Mouse (Mus musculus) heart, embryonic 12.5 days (tissue): ENCODE results near the gene Fcamr. TPM values are rescaled to one million over a fixed set of nuclear protein-coding genes. Genes with fewer than 3 reads are reported as not detected.

Source experiments
- ATAC-seq: fragments of 200-750 bp; cut with Nextera tagmentation; 2 replicates; pipeline ENCODE4 v1.8.0; 2017; ENCODE audit warnings: moderate TSS enrichment, moderate library complexity; ENCODE audit not compliant: insufficient number of reproducible peaks, low FRiP score
- H3K27ac ChIP-seq: fragments of 300-500 bp; sonication (generic); 2 replicates; pipeline ENCODE4 v1.5.1; 2016; ENCODE audit warnings: mild to moderate bottlenecking, moderate library complexity; ENCODE audit not compliant: poor library complexity, severe bottlenecking
- H3K27me3 ChIP-seq: fragments of 300-500 bp; sonication (generic); replicated peaks from 2 replicates; pipeline ENCODE4 v1.6.1; 2016; ENCODE audit warnings: mild to moderate bottlenecking, moderate library complexity
- H3K36me3 ChIP-seq: fragments of 300-500 bp; sonication (generic); 2 replicates; pipeline ENCODE4 v1.6.1; 2016; ENCODE audit warnings: mild to moderate bottlenecking, moderate library complexity
- H3K4me1 ChIP-seq: fragments of 300-500 bp; sonication (generic); replicated peaks from 2 replicates; pipeline ENCODE4 v1.6.1; 2016; ENCODE audit warnings: mild to moderate bottlenecking
- H3K4me2 ChIP-seq: fragments of 300-500 bp; sonication (generic); 2 replicates; pipeline ENCODE4 v1.6.1; 2016; ENCODE audit warnings: mild to moderate bottlenecking, moderate library complexity
- H3K4me3 ChIP-seq: fragments of 300-500 bp; sonication (generic); 2 replicates; pipeline ENCODE4 v1.5.1; 2016; ENCODE audit warnings: mild to moderate bottlenecking
- H3K9ac ChIP-seq: fragments of 300-500 bp; sonication (generic); 2 replicates; pipeline ENCODE4 v1.6.1; 2016; ENCODE audit warnings: mild to moderate bottlenecking, moderate library complexity
- H3K9me3 ChIP-seq: fragments of 300-500 bp; sonication (generic); replicated peaks from 2 replicates; pipeline ENCODE4 v1.6.1; 2016; ENCODE audit warnings: mild to moderate bottlenecking, moderate library complexity
- WGBS: fragments of 180-500 bp; shearing (Covaris S2); methylation state at CpG from one replicate; pipeline ENCODE4 v1.1.7; 2016; 5-methylcytosine and 5-hydroxymethylcytosine counted together
- polyA plus RNA-seq: library from polyadenylated mRNA; unstranded; fragments of >200 nt; fragmentation: Nextera tagmentation; extraction: Ambion mirVana; gene quantifications from 2 replicates; pipeline ENCODE4 v1.2.1, GENCODE M21; 2016

Fcamr gene
- polyA plus RNA-seq, 1 experiment from 2014 or later, result 0.15 TPM

- Histone ChIP-seq H3K9me3 (no peaks in the 10 kb centered on the region), H3K27ac (no peak overlapping the region), H3K4me3 (no peak overlapping the region), H3K4me2 (no peak overlapping the region), H3K9ac (no peak overlapping the region), H3K4me1 (0 out of 2 replicates have a peak, but pooled peaks cover 1% of the 10 kb centered on the region), H3K36me3 (no peaks in the 10 kb centered on the region), H3K27me3 (no peaks in the 10 kb centered on the region)
- ATAC-seq, result no peak
- WGBS, result 79% methylated on average over 2 of the region's 2 CpGs
Observed at GRCm38 (mm10) chr1:130855723-130856122, 55.0 kb downstream of the Fcamr start.

- H3K9me3 ChIP-seq, result no peaks in the 10 kb centered on the region
- H3K4me3 ChIP-seq, result no peak overlapping the region
- no peak overlapping the region for H3K27ac ChIP-seq
- no peak for ATAC-seq
- H3K27me3 ChIP-seq, result no peaks in the 10 kb centered on the region
- H3K4me1 ChIP-seq, result no peaks in the 10 kb centered on the region
- H3K4me2 ChIP-seq, result no peak overlapping the region
- 80% methylated on average over 4 of the region's 4 CpGs for WGBS
- H3K36me3 ChIP-seq, result no peaks in the 10 kb centered on the region
- H3K9ac ChIP-seq, result no peak overlapping the region
Observed at GRCm38 (mm10) chr1:130857456-130857855, 56.8 kb downstream of the Fcamr start.

DNA sequence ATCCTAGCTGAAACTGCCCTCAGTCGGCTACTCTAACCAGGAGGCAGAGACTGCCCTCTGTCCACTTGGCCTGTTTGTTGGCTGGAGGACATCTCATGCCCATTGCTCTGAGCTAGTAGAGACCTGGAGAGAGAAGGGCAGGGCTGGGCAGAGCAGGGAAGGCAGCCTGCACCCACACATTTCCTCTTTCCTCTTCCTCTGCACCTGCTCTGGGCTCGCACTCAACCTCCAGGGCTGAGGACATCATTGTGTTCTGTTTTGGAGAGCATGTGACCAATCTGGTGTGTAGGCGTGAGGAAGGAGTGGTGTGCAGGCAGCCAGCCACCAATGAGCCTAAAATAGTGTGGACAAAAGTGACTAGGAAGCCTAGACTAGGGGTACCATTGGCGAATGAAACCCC is 63.5 kb downstream of the Fcamr start:
- Histone ChIP-seq H3K4me1 (no peaks in the 10 kb centered on the region), H3K9ac (no peak overlapping the region), H3K27me3 (no peaks in the 10 kb centered on the region), H3K4me3 (no peak overlapping the region), H3K4me2 (no peak overlapping the region), H3K9me3 (no peaks in the 10 kb centered on the region), H3K27ac (no peak overlapping the region), H3K36me3 (no peaks in the 10 kb centered on the region)
- ATAC-seq, result no peak
- 74% methylated on average over 4 of the region's 4 CpGs for WGBS

Other genes starting within 250 kb of the Fcamr start
- not detected in 2 replicates for gene Zp3r, start 171.3 kb upstream of the Fcamr start, polyA plus RNA-seq
- gene C4bp, start 139.3 kb upstream of the Fcamr start, polyA plus RNA-seq, result not detected in 2 replicates
- gene Gm29427, start 85.1 kb upstream of the Fcamr start, polyA plus RNA-seq, result not detected in 2 replicates
- gene Yod1, start 83.6 kb upstream of the Fcamr start, polyA plus RNA-seq, result 8.8 and 9.9 TPM in 2 replicates
- gene Pfkfb2, start 71.6 kb upstream of the Fcamr start, polyA plus RNA-seq, result 8.4 and 9.0 TPM in 2 replicates
- 0.68 and 0.82 TPM in 2 replicates for gene AA986860, start 68.9 kb upstream of the Fcamr start, polyA plus RNA-seq
- not detected in 2 replicates for gene Pigr, start 25.8 kb downstream of the Fcamr start, polyA plus RNA-seq
- gene Fcmr, start 64.8 kb downstream of the Fcamr start, polyA plus RNA-seq, result 1.1 and 1.3 TPM in 2 replicates
- not detected in 2 replicates for gene Il24, start 86.6 kb downstream of the Fcamr start, polyA plus RNA-seq
- not detected in 2 replicates for gene Il20, start 110.5 kb downstream of the Fcamr start, polyA plus RNA-seq
- gene Il19, start 139.2 kb downstream of the Fcamr start, polyA plus RNA-seq, result not detected in 2 replicates
- not detected in 2 replicates for gene Il10, start 218.9 kb downstream of the Fcamr start, polyA plus RNA-seq